Mouse (Mus musculus) yolk sac, embryonic 10.5 days (tissue): ENCODE measurements at regions not wholly inside any gene's neighbourhood (a gene's known extent, or its start where the extent isn't known, plus 50 kb on each side); places are given as distances from the start of the nearest gene placed in this dataset.
A peak's percentile ranks its signal among the peaks of the same experiment; 100 is the strongest.

Experiments used
- DNase-seq: peaks from one replicate; pipeline ENCODE4 v3.0.0-alpha.2; 2017; ENCODE audit warnings: low spot score

DNA sequence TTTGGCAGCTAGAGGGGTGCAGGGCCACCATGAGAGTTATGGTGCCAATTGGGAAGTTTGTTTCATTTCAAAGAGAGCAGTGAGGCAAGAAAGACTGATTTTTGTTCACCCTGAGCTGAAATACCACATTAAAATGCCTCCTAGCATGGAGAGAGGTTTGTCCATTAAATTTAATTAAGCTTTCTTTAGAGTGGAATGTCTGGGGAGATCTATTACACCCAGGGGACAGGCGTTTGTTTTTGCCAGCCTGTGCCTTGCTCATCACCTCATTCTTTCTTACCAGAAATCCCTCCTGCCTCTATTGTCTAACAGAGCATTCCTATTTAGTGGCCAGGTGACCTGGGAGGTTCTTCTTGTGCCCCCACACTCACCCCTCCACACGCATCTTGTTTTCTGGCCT lies 55.2 kb upstream of the Rcn1 start:
- DNase-seq = no peak

DNA sequence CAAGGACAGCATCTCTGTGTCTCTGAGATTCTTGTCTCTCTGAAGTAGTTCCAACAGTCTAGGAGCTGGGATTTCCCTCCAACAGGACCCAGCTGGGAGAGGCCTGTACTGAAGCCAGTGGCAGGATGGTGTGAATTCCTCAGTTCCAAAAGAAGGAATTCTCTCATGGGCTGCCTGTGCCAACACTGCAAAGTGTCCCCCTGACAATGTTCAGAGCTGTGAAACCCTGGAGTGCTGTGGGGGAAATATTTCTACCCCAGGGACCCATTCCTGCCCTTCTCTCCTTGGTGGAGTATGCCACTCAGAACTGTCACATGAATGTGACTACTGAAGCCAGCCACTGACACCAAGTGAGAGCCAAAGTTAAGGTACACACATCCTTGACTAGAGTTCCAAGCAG lies 55.7 kb upstream of the Rcn1 start:
- no peak for DNase-seq

DNA sequence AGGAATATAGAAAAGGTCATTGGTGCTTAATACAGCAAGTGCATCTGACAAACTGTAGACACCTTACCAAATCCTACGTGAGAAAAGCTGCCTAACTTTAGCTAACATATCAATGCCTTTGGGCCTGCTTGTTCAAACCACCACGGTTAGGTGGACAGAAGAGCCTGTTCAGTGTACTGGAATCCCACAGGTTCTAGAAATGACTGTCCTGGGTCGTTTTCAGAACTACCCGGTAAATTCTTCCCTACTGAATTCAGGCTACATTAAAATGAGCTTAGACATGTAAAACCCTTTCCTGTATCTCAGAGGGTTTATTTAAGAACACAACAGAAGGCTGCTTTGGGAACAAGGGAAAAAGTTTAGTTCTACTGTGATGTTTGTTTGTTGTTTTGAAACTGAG lies 59.5 kb upstream of the Rcn1 start:
- DNase-seq = no peak

DNA sequence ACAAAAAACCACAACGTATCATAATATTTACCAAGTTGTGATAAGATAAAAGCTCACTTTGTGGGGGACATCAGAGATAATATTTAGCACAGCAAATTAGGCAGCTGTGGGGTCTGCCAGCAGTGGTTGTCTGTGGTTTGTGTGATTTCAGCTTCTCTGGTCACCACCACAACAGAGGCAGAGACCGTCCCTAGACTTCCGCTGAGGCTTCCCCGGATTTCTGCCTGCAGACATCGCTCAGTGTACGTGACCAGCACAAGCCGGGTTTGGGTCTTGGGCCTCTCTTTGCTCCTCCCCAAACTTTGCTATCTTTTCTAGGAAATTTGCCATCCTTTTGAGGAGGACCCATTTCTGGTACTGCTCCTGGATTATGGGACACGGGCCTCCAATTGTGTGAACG lies 60.4 kb upstream of the Rcn1 start:
- no peak for DNase-seq

DNA sequence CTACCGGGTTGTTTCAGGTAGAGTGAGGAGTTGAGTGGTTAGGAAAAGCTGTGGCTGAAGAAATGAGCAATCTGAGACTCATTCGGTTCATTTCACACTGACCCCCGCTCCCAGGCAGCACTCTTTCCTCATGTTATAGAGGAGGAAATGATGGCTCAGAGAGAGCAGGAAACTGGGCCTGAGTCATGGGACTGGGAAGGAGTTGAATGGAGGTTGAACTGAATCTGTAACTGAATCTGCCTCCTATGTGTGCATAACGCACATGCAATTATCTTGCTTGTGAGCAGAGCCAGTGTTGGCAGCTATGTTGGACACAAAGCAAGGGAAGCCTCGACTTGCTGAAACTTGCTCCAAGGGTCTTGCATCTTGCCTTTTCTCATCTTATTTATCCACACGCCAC lies 66.5 kb upstream of the Rcn1 start:
- no peak for DNase-seq

DNA sequence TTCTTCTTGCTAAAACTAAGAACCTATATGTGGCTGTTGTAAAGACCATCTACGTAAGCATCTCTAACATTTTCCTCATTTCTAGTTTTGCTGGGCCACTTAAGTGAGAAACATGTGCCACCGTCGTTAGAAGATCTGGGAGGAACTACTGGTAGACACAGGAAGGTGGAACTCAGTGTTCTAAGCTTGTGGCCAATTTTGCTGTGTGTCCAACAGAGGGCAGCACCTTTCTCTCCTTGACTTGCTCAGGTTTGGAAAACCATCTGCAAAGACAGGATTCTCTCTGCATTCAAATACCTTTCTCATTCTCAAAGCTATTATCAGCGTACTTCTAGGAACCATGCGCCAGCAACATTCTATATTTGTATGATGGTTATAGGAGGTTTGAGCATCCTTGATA lies 69.8 kb upstream of the Rcn1 start:
- DNase-seq = peak; percentile 3

DNA sequence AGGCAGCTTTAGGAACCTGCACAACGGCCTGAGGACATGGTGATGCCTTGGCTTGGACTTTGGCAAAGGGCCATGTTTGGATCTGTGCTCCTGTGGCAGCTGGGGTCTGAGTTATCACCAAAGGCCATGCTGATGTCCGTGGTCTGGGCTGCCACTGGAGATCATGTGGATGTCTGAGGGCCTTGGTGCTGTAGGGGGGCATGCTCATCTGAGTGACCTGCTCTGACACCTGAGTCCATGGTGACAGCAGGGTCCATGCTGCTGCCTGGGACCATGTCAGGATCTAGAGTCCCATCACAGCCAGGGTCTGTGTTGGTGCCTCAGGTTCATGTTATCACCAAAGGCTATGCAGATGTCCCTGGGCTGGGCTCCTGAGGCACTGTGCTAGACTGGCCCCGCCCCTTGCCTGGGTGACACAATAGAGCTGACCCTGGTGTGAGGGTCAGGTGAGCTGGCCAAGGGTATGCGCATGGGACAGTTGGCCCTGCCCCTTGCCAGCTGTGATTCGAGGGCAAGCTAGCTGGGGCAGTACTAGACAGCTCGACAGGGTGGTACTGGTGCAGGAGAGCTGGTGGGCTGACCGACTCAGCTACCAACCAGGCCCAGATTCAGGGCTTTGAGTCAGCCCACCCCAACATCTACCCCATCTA lies 77.0 kb upstream of the Rcn1 start:
- no peak for DNase-seq

DNA sequence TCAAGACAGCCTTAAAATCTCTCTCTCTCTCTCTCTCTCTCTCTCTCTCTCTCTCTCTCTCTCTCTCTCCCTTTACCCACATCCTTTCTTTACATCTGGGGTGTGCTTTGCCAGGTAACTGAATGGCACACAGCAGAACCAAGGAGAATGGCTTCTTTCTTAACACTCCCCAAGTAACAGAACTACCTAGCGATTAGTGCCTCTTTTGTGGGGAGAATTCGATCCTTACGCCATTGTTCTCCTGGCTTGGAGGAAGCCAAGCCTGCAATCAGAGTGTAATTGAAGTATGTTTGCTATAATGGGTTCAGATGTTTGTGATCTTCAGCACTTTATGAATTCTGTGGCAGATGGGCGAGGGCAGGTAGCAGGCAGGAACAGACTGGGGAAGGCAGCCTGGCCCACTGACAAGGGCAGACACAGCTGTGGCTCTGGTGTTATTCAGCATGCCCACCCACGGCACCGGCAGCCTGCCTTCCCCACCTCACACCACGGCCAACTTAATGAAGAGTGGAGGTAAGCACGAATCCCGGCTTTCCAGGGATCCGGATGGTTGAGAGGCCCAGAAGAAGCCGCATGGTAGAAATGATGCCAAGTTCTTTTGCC lies 83.0 kb upstream of the Rcn1 start:
- no peak for DNase-seq

DNA sequence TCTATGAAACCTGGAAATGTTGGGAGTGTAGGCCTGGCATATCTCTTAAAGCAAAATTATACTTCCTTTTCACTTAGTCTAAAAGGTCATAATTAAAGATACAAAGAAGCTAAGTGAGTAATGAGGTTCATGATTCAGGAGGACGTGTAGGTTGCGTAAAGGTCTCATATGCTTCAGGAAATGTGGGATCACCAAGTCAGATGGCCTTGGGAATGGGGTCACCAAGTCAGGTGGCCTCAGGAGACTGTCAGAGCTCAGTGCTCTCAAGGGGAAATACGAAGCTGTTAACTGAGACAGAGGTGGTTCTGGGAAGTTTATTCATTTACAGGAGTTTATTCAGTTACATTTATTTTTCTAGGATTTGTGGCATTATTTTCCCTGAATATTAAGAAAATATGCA lies 85.4 kb upstream of the Rcn1 start:
- DNase-seq = no peak

DNA sequence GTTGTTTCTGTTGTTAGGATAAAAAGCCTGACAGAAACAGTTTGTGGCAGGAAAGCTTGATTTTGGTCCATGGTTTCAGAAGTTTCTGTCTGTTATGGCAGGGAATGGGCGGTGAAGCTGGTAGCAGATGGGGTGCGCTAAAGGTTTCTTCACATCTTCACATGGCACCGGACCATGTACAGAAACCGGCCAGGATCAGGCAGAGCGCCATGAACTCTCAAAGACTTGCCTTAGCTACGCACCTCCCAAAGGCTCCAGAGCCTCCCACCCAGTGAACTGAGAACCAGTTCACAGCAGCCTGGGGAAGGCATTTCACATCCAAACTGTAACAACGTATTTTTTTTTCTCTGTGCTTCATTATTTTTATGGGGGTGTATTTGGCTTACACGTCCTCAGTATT lies 86.2 kb upstream of the Rcn1 start:
- DNase-seq = no peak

DNA sequence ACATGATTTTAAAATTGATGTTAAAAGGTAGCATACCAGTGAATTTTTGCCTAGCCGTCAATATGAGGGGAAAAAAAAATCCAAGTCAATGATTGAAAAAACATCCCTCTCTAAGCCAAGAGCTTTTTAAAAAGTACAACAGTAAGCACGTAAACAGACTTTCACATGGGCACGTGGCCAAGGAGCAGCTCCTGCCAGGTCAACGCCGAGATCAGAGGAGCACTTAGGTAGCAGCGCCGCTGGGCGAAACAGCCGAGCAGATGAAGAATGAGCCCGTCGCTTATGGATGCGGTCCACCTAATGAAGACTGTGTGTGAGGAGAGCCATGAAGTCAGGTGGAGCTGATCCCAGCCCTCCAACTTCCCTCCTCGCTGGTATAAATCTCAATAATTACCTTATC lies 96.7 kb upstream of the Rcn1 start:
- DNase-seq = no peak

DNA sequence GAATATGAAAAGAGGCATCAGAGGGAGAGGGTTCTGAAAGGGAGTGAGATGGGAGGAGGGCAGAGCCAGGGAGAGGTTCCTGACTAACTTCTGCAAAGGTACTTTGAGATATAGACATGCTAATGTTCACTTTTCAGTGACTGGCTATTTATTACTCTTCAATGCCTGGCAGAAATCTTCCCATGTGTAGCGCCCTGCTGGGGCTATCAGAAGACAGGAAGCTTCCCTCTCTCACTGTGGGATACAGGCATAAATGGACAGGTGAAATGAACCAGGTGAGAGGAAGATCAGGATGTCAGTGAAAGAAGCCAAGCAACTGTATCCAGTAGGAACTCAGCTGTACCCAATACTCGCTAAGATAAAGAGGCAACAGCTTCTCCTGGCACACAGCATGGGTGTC lies 105.1 kb upstream of the Rcn1 start:
- no peak for DNase-seq

DNA sequence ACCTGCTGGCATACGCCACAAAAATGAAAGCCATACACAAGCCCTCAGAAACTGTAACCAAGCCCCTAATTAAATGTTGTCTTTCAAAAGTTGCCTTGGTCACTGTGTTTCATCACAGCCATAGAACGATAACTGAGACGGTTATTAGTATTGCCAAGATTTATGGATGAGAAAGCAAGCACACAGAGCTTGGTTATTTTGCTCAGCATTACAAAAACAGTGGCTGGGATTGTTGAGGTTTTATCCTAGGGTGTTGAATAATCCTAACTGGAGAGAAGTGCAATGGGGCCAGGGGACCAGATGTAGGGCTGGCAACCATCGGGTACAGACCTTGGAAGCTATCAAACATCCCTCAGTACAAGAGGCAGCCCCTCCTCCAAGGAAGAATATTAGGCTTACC lies 106.4 kb upstream of the Rcn1 start:
- DNase-seq = no peak

DNA sequence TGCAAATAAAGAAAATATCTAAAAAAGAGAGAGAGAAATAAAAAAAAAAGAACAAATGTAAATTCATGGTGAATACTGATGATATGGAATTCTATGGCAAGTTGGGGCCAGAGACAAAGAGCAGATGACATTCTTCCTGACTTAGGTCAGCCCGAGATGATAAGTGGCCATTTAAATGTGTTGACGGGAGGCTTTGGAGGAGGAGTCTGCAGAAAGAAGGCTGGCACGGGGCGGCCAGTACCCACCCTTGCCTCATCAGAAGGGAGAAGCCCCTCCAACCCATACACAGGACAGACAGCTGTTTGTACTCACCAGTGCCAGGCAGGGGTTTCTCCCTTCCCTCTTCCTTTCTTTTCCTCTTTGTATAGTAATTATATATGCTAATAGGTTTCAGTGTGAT lies 108.0 kb upstream of the Rcn1 start:
- DNase-seq = no peak

DNA sequence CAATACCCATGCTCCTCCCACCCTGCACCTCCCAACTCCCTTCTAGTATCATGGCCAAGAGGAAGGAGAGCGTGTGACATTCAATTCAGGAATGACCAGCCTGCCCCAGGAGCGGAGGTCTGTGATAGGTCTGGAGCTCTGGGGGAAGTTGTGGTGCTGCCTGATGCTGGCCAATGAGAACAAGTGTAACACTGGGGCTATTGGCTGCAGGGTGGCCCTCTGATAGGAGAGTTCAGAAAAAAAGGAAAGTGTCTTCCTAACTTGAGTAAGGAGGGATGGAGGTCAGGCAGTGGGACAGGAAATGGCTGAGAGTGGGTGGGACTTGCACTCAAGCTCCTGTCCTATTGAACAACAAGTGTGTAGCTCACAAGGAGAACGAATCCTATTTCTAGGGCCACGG lies 111.7 kb upstream of the Rcn1 start:
- no peak for DNase-seq

DNA sequence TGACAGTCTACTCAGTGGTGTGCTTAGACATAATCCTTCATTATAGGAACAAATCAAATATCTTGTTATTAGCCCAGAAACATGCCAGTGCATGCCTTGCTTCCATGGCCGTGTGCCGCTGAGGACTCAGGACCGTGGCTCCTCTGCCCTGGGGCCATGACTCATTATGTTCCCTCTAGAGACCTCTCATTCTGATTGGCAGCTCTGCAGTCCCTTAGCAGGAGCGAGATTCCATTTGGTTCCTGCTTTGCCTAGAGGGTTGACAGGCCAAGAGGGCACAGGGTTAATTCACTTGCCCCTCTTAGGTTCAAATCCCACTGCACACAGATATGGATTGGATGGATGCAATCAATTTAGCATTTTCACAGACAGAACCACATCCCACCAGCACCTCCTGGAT lies 112.6 kb upstream of the Rcn1 start:
- DNase-seq = no peak

DNA sequence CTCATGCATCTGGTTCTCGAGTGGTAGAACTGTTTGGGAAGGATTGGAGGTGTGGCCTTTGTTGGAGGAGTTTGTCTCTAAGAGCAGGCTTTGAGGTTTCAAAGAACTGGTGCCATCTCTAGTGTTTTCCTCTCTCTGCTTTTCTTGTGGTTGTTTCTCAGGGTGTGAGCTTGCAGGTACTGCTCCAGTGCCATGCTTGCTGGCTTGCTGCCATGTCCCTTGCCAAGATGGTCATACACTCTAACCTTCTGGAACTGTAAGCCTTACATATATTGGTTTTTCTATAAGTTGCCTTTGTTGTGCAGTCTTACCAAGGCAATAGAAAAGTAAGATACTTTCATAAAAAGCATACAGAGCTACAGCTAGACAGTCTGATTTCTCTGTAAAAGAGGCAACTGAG lies 115.1 kb upstream of the Rcn1 start:
- DNase-seq = no peak

DNA sequence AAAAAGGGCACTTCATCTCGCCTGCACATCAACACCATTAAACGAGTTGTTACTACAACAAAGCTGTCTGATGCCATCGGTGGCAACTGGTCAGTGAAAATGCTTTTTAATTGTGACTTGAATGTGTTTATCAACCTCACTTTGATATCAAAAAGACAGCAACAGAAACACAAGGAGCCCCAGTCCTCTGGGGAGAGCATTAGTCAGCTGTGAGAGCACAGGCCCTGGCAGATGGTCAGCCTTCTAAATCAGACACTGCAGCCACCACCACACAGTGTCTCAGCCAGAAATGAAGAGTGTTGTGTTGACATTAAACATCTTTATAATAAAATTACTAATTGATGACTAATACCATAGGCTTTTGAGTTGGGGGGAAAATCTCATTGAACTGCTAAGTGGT lies 115.8 kb upstream of the Rcn1 start:
- no peak for DNase-seq

DNA sequence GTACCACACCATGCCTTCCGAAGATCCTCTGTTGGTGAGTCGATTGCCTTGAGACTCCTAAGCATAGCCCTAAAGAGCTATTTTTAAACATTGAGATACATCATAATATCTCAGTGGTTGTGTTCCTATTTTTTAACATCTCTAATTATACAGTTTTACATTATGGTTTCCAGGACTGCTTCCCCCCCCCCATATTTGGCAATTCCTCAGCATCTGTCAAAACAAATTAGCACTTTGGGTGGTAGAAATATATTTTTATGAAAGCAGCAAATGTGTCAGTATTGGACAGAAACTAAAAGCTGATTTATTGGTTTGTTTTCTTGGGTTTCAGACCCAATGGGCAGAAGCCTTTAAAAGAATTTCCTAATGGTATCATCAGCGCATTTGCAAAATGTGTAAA lies 116.2 kb upstream of the Rcn1 start:
- no peak for DNase-seq

DNA sequence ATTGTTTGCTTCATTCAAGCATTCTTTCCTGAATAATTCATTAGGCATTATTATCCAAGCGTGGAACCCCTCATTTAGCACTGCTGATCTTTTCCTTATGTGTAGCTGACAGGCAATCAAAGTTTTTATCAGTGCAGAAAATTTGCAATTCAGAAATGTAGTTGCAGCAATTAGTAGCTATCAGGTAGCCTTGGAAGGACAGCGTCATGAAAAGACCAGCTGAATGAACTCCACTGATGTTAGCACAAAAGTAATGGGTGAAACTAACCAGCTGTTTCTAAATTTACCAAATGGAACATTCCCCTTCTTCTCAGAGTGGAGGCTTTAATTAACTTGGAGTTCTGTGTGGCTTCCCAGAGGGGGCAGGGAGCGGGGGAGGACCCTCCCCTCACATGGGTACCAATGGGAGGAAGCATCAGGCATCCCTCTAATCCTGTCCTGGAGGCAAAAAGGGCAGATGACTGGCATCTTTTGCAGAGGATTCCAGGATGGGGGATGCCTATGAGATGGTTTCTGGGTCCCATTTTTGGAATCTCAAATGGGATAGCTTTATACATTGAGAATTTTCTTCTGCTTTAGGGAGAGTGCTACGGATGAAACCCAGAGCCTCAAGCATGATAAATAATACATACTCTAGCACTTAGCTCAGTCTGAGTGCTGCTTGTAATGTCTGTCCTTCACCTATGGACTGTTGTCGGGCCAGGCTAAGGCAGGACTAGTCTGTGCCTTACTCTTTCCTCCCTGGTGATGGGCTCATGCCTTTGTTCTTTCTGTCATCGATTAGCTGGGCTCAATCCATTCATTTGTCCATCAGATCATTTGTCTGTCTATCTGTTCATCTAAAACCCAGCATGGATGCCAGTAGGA lies 117.4 kb upstream of the Rcn1 start:
- DNase-seq = no peak

DNA sequence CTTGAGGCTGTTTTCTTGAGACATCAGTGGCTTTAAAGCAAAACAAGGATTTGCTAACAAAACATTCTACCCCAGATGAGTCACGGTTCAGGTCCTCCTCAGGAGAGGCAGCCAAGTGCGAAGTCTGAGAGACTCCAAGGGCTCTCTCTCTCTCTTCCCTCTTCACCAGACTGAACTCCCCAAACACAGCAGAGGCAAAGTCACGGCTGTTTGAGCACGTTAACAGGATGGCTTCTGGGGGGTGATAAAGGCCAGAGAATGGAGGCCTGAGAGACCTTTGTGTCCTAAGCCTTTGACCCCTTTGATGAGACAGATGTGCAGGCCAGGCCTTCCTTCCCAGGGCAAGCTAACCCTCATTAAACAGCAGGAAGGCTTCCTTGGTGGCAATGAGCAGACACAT lies 122.7 kb upstream of the Rcn1 start:
- DNase-seq = peak; percentile 7

DNA sequence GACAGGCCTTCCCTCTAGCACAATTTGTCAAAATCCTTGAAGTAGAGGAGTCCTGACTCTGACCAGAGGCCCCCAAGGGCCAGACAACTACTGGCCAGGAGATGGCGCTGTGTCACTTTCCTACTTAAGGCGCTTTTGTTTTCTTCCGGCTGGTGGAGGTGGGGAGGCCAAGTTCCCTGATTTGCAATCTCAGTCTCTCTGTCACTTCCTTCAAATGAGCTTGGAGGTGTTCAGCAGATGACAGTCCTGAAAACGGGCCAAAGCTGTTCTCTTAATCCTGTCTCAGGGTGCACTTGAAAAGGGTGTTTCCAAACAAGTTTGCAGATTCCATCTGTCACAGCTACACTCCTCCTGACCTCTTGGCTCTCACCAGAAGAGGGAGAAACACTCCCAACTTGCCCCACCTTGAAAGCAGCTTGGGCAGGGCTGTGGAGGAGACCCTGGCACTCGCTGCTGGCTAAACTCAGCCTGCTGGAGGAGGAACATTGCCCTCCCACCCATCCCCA lies 124.2 kb upstream of the Rcn1 start:
- peak; percentile 8 for DNase-seq

DNA sequence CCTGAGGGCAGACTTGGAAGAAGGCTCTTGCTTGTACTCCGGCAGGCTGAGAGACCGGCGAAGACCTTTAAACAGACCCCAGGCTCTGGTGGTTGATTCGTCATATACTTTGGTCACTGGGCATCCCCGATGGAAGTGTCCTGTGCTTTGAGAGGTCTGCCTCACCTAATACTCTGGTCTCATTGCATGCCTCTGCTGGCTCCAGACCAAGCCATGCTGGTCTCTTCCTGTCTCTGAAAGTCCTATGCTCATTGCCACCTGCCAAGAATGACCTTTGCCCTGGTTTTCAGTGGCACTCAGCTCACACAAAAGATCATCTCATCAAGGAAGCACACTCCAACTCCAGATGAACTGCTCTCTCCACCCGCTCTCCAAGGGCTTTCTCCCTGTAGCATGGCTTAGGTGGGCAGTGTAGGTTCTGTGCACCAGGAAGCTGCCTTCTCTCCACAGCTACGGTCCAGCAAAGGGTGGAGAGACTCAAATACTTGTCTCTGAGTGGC lies 126.0 kb upstream of the Rcn1 start:
- no peak for DNase-seq
